In genomic region chr1:173598838-173599494, GRCm38 (mm10) we compare ENCODE assay signal across 15 mouse cellular contexts. TPM values are rescaled to one million over a fixed set of nuclear protein-coding genes. Genes with fewer than 3 reads are reported as not detected.
DNase-seq lines count a peak whose midpoint lies in the region; ATAC-seq and TF ChIP-seq lines count a peak whose summit lies in the region.
"Not testable (repeated sequence)": the region's sequence is repeated elsewhere in the genome, so short reads cannot be mapped to it uniquely, and the experiment has no call there.
"Had no signal": no experiment of that assay in that cellular context is flagged by ENCODE, and none has a peak within 500 bp of the region (broad histone marks: within the 10 kb centered on the region; RNA-seq: fewer than 3 reads in every experiment).

TSS of gene Ifi213 (minus strand) at chr1:173599274.

- 0 out of 2 replicates have a peak within 1 kb of the TSS, but pooled peaks have one; percentile 19 for H3K4me3 ChIP-seq in kidney, adult 2 months (ENCODE audit: insufficient read depth, low read depth, low read length)
- H3K4me3 ChIP-seq in midbrain, embryonic 14.5 days (replicated peaks; ENCODE audit: low read depth, low read length); thymus, adult 2 months (ENCODE audit: control insufficient read depth, insufficient read depth, low read length): not testable (repeated sequence)

- DNase-seq in CD4-positive, CD25-positive, alpha-beta regulatory T cell, adult 2 months (ENCODE audit: low read depth, low spot score): peak; percentile 52
- DNase-seq in heart, adult 11 months: peak; percentile 63
- DNase-seq in kidney, adult 2 months; midbrain, embryonic 14.5 days; thymus, adult 2 months: not testable (repeated sequence)
- peak; percentile 24 for DNase-seq in lung, postnatal 36 days

- not testable (repeated sequence) for H3K9me3 ChIP-seq in midbrain, embryonic 14.5 days (ENCODE audit: control insufficient read depth, low read length)

- not testable (repeated sequence) for H3K27ac ChIP-seq in kidney, adult 2 months (ENCODE audit: insufficient read depth, low read depth, low read length); midbrain, embryonic 14.5 days (replicated peaks; ENCODE audit: low read depth, low read length); thymus, adult 2 months (ENCODE audit: control insufficient read depth, insufficient read depth, low read length)

- not testable (repeated sequence) for H3K27me3 ChIP-seq in kidney, adult 2 months (replicated peaks; ENCODE audit: control insufficient read depth, insufficient read depth, low read length); midbrain, embryonic 14.5 days (ENCODE audit: control insufficient read depth, insufficient read depth, low read length); thymus, adult 2 months (ENCODE audit: control insufficient read depth, insufficient read depth, low read length)

- H3K36me3 ChIP-seq in kidney, adult 2 months (ENCODE audit: control insufficient read depth, insufficient read depth, low read length); midbrain, embryonic 14.5 days (ENCODE audit: control insufficient read depth, insufficient read depth, low read length); thymus, adult 2 months (ENCODE audit: control insufficient read depth, insufficient read depth, low read length): not testable (repeated sequence)

- TF ChIP-seq CTCF in kidney, adult 2 months (conservative IDR thresholded peaks at IDR 0.05; ENCODE audit: insufficient read depth, insufficient read length, low read depth, low read length); thymus, adult 2 months (IDR thresholded peaks at IDR 0.05; ENCODE audit: borderline replicate concordance, control insufficient read depth, extremely low read depth, insufficient read depth, low read length, poor library complexity): not testable (repeated sequence)

- not testable (repeated sequence) for TF ChIP-seq POLR2A in kidney, adult 2 months (IDR thresholded peaks at IDR 0.05; ENCODE audit: low read depth, low read length); thymus, adult 2 months (IDR thresholded peaks at IDR 0.05; ENCODE audit: control insufficient read depth, extremely low read depth, insufficient read depth, low read length, poor library complexity)

- H3K9ac ChIP-seq in midbrain, embryonic 14.5 days (replicated peaks; ENCODE audit: low read length): not testable (repeated sequence)

- WGBS in kidney, adult 2 months: 39% methylated on average over 3 of the region's 3 CpGs
- WGBS in midbrain, embryonic 14.5 days: 84% methylated on average over 3 of the region's 3 CpGs
- 23% methylated on average over 3 of the region's 3 CpGs for WGBS in thymus, adult 2 months

- ATAC-seq in activated CD4-positive, CD25-positive, alpha-beta regulatory T cell, adult 4 months: peak; percentile 89
- peak; percentile 24; the same call in 1 of the 2 replicates for ATAC-seq in midbrain, embryonic 14.5 days (ENCODE audit: low FRiP score, low TSS enrichment)
- ATAC-seq in neutrophil, adult 5-6 weeks (ENCODE audit: extremely low read depth, insufficient number of reproducible peaks, low FRiP score, poor library complexity, severe bottlenecking): peak; percentile 73

- not testable (repeated sequence) for H3K4me2 ChIP-seq in midbrain, embryonic 14.5 days (ENCODE audit: low read length)

- not testable (repeated sequence) for H3K4me1 ChIP-seq in kidney, adult 2 months (ENCODE audit: control insufficient read depth, insufficient read depth, low read length); midbrain, embryonic 14.5 days (ENCODE audit: control insufficient read depth, insufficient read depth, low read length); thymus, adult 2 months (replicated peaks; ENCODE audit: control insufficient read depth, insufficient read depth, low read length)

RNA-seq across cellular contexts. Expression of gene Ifi213, which starts in this region (rescaled TPM):
- polyA plus RNA-seq in activated CD4-positive, CD25-positive, alpha-beta regulatory T cell, adult 4 months (2017; shearing (Covaris generic)): 10 to 100 TPM; 86.1 to 90.7 TPM
- polyA plus RNA-seq in kidney, adult 2 months (2012; rRNA removed): 2.3 and 6.4 TPM in 2 replicates
- polyA plus RNA-seq in midbrain, embryonic 14.5 days (2014; fragmentation: Nextera tagmentation; extraction: Ambion mirVana): 0.64 TPM in 1 of 2 replicates, not detected in the other
- 119 and 122 TPM in 2 replicates for total RNA-seq in neutrophil, adult 5-6 weeks (2017)
- 22.3 and 23.3 TPM in 2 replicates for polyA plus RNA-seq in thymus, adult 2 months (2012; rRNA removed)
- total RNA-seq: gastrocnemius, postnatal 10 days; gastrocnemius, postnatal 4 days had no signal
- polyA plus RNA-seq: embryonic facial prominence, embryonic 13.5 days; forebrain, embryonic 12.5 days; forebrain, embryonic 16.5 days; hindbrain, embryonic 11.5 days; hindbrain, embryonic 15.5 days had no signal

Comparison
In these comparisons a context has a peak if more than half of its experiments do, and no peak if none do; other contexts are left out.
1. Peak in ATAC-seq in midbrain, embryonic 14.5 days; RNA of the gene not detected or under 1 TPM.
2. ATAC-seq: peak in every context shown above with its lines; median percentile 89 in activated CD4-positive, CD25-positive, alpha-beta regulatory T cell, adult 4 months; 73 in neutrophil, adult 5-6 weeks; 24 in midbrain, embryonic 14.5 days.